Mouse (Mus musculus) liver, embryonic 16.5 days (tissue): ENCODE results near the gene Fam13c. TPM values are rescaled to one million over a fixed set of nuclear protein-coding genes. Genes with fewer than 3 reads are reported as not detected.
"Not testable (repeated sequence)": the region's sequence is repeated elsewhere in the genome, so short reads cannot be mapped to it uniquely, and the experiment has no call there.

Source experiments
- ATAC-seq: fragments of 200-750 bp; cut with Nextera tagmentation; 2 replicates; pipeline ENCODE4 v1.8.0; 2017; ENCODE audit warnings: low read depth, mild to moderate bottlenecking, moderate number of reproducible peaks, moderate library complexity
- H3K27ac ChIP-seq: fragments of 300-500 bp; sonication (generic); 2 replicates; pipeline ENCODE4 v1.5.1; 2014; ENCODE audit warnings: mild to moderate bottlenecking, low read length
- H3K27me3 ChIP-seq: fragments of 300-500 bp; sonication (generic); 2 replicates; pipeline ENCODE4 v1.6.1; 2014; ENCODE audit warnings: low read depth, low read length, mixed read lengths; ENCODE audit not compliant: control insufficient read depth, insufficient read depth
- H3K36me3 ChIP-seq: fragments of 300-500 bp; sonication (generic); 2 replicates; pipeline ENCODE4 v1.6.1; 2014; ENCODE audit warnings: mild to moderate bottlenecking; ENCODE audit not compliant: control insufficient read depth, insufficient read depth
- H3K4me1 ChIP-seq: fragments of 300-500 bp; sonication (generic); 2 replicates; pipeline ENCODE4 v1.6.1; 2014; ENCODE audit warnings: low read depth, low read length, mixed read lengths; ENCODE audit not compliant: control insufficient read depth
- H3K4me2 ChIP-seq: fragments of 300-500 bp; sonication (generic); 2 replicates; pipeline ENCODE4 v1.6.1; 2014; ENCODE audit warnings: low read depth, low read length, mixed read lengths
- H3K4me3 ChIP-seq: fragments of 300-500 bp; sonication (generic); 2 replicates; pipeline ENCODE4 v1.5.1; 2014; ENCODE audit warnings: low read depth, mild to moderate bottlenecking, low read length
- H3K9ac ChIP-seq: fragments of 300-500 bp; sonication (generic); 2 replicates; pipeline ENCODE4 v1.6.1; 2014; ENCODE audit warnings: low read depth, low read length
- H3K9me3 ChIP-seq: fragments of 300-500 bp; sonication (generic); replicated peaks from 2 replicates; pipeline ENCODE4 v1.6.1; 2016; ENCODE audit warnings: low read length; ENCODE audit not compliant: control insufficient read depth
- WGBS: fragments of 180-500 bp; shearing (Covaris S2); extraction: QIAGEN DNeasy Blood & Tissue Kit; methylation state at CpG from one replicate; pipeline ENCODE4 v1.1.7; 2014; ENCODE audit not compliant: insufficient replicate concordance; 5-methylcytosine and 5-hydroxymethylcytosine counted together
- polyA plus RNA-seq: library from polyadenylated mRNA; unstranded; fragments of >200 nt; fragmentation: Nextera tagmentation; extraction: Ambion mirVana; gene quantifications from 2 replicates; pipeline ENCODE4 v1.2.1, GENCODE M21; 2015

Gene Fam13c
- polyA plus RNA-seq, 1 experiment from 2014 or later: 0.24 TPM

- no peaks in the 10 kb centered on the region for H3K27me3 ChIP-seq
- no peak overlapping the region for H3K4me3 ChIP-seq
- no peaks in the 10 kb centered on the region for H3K4me1 ChIP-seq
- no peaks in the 10 kb centered on the region for H3K9me3 ChIP-seq
- H3K36me3 ChIP-seq: no peaks in the 10 kb centered on the region
- ATAC-seq: no peak
- H3K9ac ChIP-seq: no peak overlapping the region
- H3K4me2 ChIP-seq: no peak overlapping the region
- H3K27ac ChIP-seq: no peak overlapping the region
- WGBS: 61% methylated on average over 5 of the region's 5 CpGs
These were observed 12.1 kb upstream of the Fam13c start for GRCm38 (mm10) chr10:70428121-70428662.

GRCm38 (mm10) chr10:70429341-70429740 lies 10.9 kb upstream of the Fam13c start:
- no peak for ATAC-seq
- H3K4me2 ChIP-seq: no peak overlapping the region
- H3K36me3 ChIP-seq: no peaks in the 10 kb centered on the region
- H3K9ac ChIP-seq: no peak overlapping the region
- no peaks in the 10 kb centered on the region for H3K4me1 ChIP-seq
- no peak overlapping the region for H3K27ac ChIP-seq
- 73% methylated on average over 9 of the region's 9 CpGs for WGBS
- no peaks in the 10 kb centered on the region for H3K27me3 ChIP-seq
- no peaks in the 10 kb centered on the region for H3K9me3 ChIP-seq
- no peak overlapping the region for H3K4me3 ChIP-seq

GRCm38 (mm10) chr10:70433334-70433733 lies 6.9 kb upstream of the Fam13c start:
- no peak overlapping the region for H3K4me3 ChIP-seq
- ATAC-seq: no peak
- H3K9me3 ChIP-seq: no peaks in the 10 kb centered on the region; the same call in 1 of the 2 replicates
- no peaks in the 10 kb centered on the region for H3K27me3 ChIP-seq
- H3K9ac ChIP-seq: no peak overlapping the region
- H3K36me3 ChIP-seq: no peaks in the 10 kb centered on the region
- WGBS: 60% methylated on average over 3 of the region's 3 CpGs
- H3K27ac ChIP-seq: no peak overlapping the region
- no peak overlapping the region for H3K4me2 ChIP-seq
- no peaks in the 10 kb centered on the region for H3K4me1 ChIP-seq

- H3K4me3 ChIP-seq, H3K9ac ChIP-seq, H3K4me1 ChIP-seq, H3K36me3 ChIP-seq, H3K27me3 ChIP-seq, H3K27ac ChIP-seq, H3K9me3 ChIP-seq, ATAC-seq, H3K4me2 ChIP-seq: not testable (repeated sequence)
- 70% methylated on average over 5 of the region's 5 CpGs for WGBS
These were observed 6.5 kb upstream of the Fam13c start for GRCm38 (mm10) chr10:70433736-70434135.

- no peak overlapping the region for H3K27ac ChIP-seq
- 61% methylated on average over 4 of the region's 4 CpGs for WGBS
- H3K4me3 ChIP-seq: no peak overlapping the region
- no peak for ATAC-seq
- H3K27me3 ChIP-seq: peaks cover 6% of the 10 kb centered on the region; the same call in 1 of the 2 replicates
- H3K36me3 ChIP-seq: no peaks in the 10 kb centered on the region
- no peaks in the 10 kb centered on the region for H3K4me1 ChIP-seq
- no peak overlapping the region for H3K4me2 ChIP-seq
- H3K9me3 ChIP-seq: no peaks in the 10 kb centered on the region; the same call in 1 of the 2 replicates
- no peak overlapping the region for H3K9ac ChIP-seq
These were observed 3.6 kb upstream of the Fam13c start for GRCm38 (mm10) chr10:70436656-70437055.

- no peaks in the 10 kb centered on the region for H3K4me1 ChIP-seq
- peaks cover 6% of the 10 kb centered on the region; the same call in 1 of the 2 replicates for H3K27me3 ChIP-seq
- H3K36me3 ChIP-seq: no peaks in the 10 kb centered on the region
- no peak overlapping the region for H3K4me3 ChIP-seq
- 37% methylated on average over 5 of the region's 5 CpGs for WGBS
- no peak overlapping the region for H3K27ac ChIP-seq
- H3K9ac ChIP-seq: no peak overlapping the region
- ATAC-seq: no peak
- no peak overlapping the region for H3K4me2 ChIP-seq
- no peaks in the 10 kb centered on the region; the same call in 1 of the 2 replicates for H3K9me3 ChIP-seq
These were observed 3.0 kb upstream of the Fam13c start for GRCm38 (mm10) chr10:70437289-70437688.

GRCm38 (mm10) chr10:70440639-70441461 lies 569 bp downstream of the Fam13c start:
- Histone ChIP-seq H3K4me3 (peak overlapping the region; percentile 52), H3K4me1 (no peaks in the 10 kb centered on the region), H3K36me3 (no peaks in the 10 kb centered on the region), H3K9me3 (no peaks in the 10 kb centered on the region; the same call in 1 of the 2 replicates), H3K9ac (no peak overlapping the region), H3K4me2 (peak overlapping the region; percentile 65), H3K27ac (no peak overlapping the region), H3K27me3 (peaks cover 6% of the 10 kb centered on the region; the same call in 1 of the 2 replicates)
- no peak for ATAC-seq
- WGBS: 2% methylated on average over 39 of the region's 44 CpGs

GRCm38 (mm10) chr10:70442156-70442555 lies 1.9 kb downstream of the Fam13c start:
- Histone ChIP-seq H3K4me1 (no peaks in the 10 kb centered on the region), H3K4me2 (no peak overlapping the region), H3K9ac (no peak overlapping the region), H3K36me3 (no peaks in the 10 kb centered on the region), H3K27me3 (peaks cover 6% of the 10 kb centered on the region; the same call in 1 of the 2 replicates), H3K27ac (no peak overlapping the region), H3K4me3 (no peak overlapping the region), H3K9me3 (no peaks in the 10 kb centered on the region)
- WGBS: 44% methylated on average over 2 of the region's 2 CpGs
- no peak for ATAC-seq

GRCm38 (mm10) chr10:70442623-70443022 lies 2.3 kb downstream of the Fam13c start:
- Histone ChIP-seq H3K4me1 (no peaks in the 10 kb centered on the region), H3K4me2 (no peak overlapping the region), H3K4me3 (no peak overlapping the region), H3K27me3 (peaks cover 6% of the 10 kb centered on the region; the same call in 1 of the 2 replicates), H3K36me3 (no peaks in the 10 kb centered on the region), H3K9me3 (no peaks in the 10 kb centered on the region), H3K27ac (no peak overlapping the region), H3K9ac (no peak overlapping the region)
- no peak for ATAC-seq
- 60% methylated on average over 5 of the region's 5 CpGs for WGBS
